Mouse (Mus musculus) ovary, adult 10 weeks (tissue): ENCODE results near the gene Gnb3. TPM values are rescaled to one million over a fixed set of nuclear protein-coding genes. Genes with fewer than 3 reads are reported as not detected.

ENCODE experiments used
- polyA plus RNA-seq: library from polyadenylated mRNA; stranded (reverse); fragments of 350-450 nt; fragmentation: Illumina TruSeq; extraction: RNeasy Lipid Tissue Mini Kit (QIAGEN cat#74804); gene quantifications from one replicate; pipeline ENCODE4 v1.2.3, GENCODE M21; 2014

Gnb3 gene
- polyA plus RNA-seq, result not detected

GRCm38 (mm10) chr6:124840241-124841167, at the start of gene Gnb3:
Gene Gnb3 (minus strand): TSS chr6:124840275.

GRCm38 (mm10) chr6:124887986-124888385, 47.9 kb upstream of the Gnb3 start, which contains the start of gene Cd4:
Gene Cd4 (minus strand): TSS chr6:124888221.

GRCm38 (mm10) chr6:124863658-124864298, 23.7 kb upstream of the Gnb3 start, which contains the start of gene Gpr162:
Gene Gpr162 (minus strand): TSS chr6:124863983.

DNA sequence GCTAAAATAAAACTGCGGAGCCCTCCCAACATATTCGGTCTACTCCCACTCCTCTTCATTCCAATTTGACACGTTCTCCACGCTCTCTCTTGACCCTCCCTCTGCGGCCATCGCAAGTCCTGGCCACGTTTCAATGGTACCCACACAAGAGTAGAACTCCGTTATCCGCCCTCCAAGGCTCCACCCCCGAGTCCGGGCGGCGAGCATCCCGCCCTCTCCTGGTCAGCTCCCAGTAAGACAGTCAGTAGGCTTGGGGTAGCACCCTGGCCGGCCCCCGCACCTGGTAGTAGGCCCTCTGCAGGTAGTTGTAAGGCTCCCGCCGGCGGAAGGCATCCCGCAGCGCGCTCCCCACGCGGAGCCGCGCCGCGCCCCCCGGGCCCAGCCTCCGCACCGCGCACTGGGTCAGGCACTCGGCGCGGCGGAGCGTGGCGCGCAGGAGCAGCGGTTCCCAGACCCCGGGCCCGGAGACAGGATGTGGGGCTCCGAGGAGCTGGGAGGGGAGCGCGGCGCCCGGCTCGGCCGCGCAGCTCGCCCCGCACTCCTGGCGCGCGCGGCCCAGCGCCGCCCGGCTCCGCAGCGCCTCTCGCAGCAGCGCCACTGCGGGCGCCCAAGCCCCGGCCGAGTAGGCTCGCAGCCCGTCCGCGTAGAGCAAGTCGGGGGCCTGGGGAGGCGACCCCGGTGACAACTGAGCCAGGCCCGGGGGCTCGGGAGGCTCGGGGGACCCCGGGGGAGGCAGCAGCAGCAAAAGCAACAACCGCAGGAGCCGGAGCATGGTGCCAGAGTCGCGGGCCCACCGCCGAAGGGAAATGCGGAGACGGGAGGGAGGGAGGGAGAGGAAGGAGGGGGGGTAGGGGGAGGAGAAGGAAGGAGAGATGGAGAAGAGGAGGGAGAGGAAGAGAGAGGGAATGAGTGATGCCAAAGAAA, 17.1 kb upstream of the Gnb3 start, which contains the start of gene P3h3:
Gene P3h3, minus strand, starts transcription at position 837 of the 924 bp plus-strand sequence.

DNA sequence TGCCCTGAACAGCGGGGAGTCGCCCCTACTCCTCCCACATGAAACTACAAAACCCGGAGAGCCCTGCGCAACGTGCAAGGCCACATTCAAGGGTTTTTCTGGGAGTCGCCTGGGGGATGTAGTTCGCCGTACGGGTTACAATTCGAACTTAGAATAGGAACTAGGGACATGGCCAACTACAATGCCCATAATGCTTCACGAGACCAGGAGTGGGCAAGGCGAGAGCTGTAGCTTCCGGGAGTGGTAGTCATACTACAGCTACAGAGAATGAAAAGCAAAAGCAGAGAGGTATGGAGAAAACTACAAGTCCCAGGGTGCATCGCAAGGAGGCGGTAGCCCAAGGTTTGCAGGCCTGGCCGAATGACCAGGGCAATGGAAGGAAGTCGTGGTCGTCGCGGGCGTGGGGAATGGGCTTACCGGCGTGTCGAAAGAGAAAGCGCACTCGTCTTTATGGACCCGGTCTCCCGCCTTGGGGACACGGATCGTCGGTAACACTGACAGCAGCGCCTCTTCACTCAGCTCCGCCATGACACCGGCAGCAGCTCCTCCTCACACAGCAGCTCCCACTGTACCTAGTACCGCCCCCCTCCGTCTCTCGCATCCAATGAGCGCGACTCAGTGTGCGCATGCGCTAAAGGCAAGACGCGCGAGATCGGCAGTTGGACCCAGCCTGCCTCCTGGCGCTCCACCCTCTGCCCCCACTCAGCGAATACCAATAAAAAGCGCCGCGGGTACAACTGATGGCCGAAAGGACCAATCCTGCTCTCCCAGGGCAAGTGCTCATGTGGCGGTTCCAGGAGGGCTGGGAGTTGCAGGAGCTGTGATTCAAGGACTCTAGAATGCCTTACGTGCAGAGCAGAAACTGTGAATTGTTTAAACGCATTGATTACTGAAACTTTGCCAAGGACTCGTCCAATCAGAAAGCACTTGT, 10.9 kb downstream of the Gnb3 start, which contains the start of the genes Usp5 and Cdca3:
Gene Usp5, minus strand, starts transcription at position 617 of the 931 bp plus-strand sequence.
Gene Cdca3, plus strand, starts transcription at position 680 of the 931 bp plus-strand sequence.

DNA sequence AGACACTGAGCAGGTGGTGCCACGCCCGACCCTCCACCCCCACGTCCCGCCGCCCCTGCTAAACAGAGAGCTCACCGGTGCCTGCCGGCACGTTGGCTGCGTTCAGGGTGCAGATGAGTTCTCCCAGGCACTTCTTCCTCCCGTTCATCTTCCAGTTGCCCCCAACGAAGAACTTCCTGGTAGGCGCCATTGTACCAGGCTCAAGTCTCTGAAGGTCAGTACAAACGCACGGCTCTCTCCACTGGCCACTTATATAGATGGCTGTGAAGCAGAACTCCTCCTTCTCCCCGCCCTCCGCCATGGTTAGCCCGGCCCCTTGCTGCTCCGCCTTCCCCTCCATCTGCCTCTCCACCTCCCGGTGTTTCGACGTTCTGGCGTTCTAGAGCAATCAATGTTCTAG, 26.1 kb downstream of the Gnb3 start, which contains the start of gene Tpi1:
Gene Tpi1, minus strand, starts transcription at position 364 of the 400 bp plus-strand sequence.

GRCm38 (mm10) chr6:124808358-124809012, 31.6 kb downstream of the Gnb3 start, which contains the start of gene Spsb2:
Gene Spsb2 (plus strand): TSS chr6:124808661.

Other genes starting within 250 kb of the Gnb3 start
- 0.40 TPM for gene C1s2, start 204.2 kb downstream of the Gnb3 start, polyA plus RNA-seq
- 40.5 TPM for gene Lpcat3, start 177.2 kb downstream of the Gnb3 start, polyA plus RNA-seq
- 13.2 TPM for gene Emg1, start 128.1 kb downstream of the Gnb3 start, polyA plus RNA-seq
- gene Phb2, start 127.9 kb downstream of the Gnb3 start, polyA plus RNA-seq, result 26.3 TPM
- 4.1 TPM for gene Ptpn6, start 101.6 kb downstream of the Gnb3 start, polyA plus RNA-seq
- gene Grcc10, start 98.9 kb downstream of the Gnb3 start, polyA plus RNA-seq, result 2.1 TPM
- gene Gm45234, start 84.3 kb downstream of the Gnb3 start, polyA plus RNA-seq, result not detected
- 0.66 TPM for gene Atn1, start 83.8 kb downstream of the Gnb3 start, polyA plus RNA-seq
- gene Eno2, start 70.6 kb downstream of the Gnb3 start, polyA plus RNA-seq, result 0.48 TPM
- gene Lrrc23, start 60.5 kb downstream of the Gnb3 start, polyA plus RNA-seq, result 3.8 TPM
- gene Spsb2, start 31.6 kb downstream of the Gnb3 start, polyA plus RNA-seq, result not detected
- 12.8 TPM for gene Tpi1, start 26.0 kb downstream of the Gnb3 start, polyA plus RNA-seq
- gene Usp5, start 10.8 kb downstream of the Gnb3 start, polyA plus RNA-seq, result 23.2 TPM
- gene Cdca3, start 10.7 kb downstream of the Gnb3 start, polyA plus RNA-seq, result 4.3 TPM
- gene P3h3, start 17.5 kb upstream of the Gnb3 start, polyA plus RNA-seq, result 1.7 TPM
- not detected for gene Gpr162, start 23.7 kb upstream of the Gnb3 start, polyA plus RNA-seq
- gene Cd4, start 47.9 kb upstream of the Gnb3 start, polyA plus RNA-seq, result 1.4 TPM
- 0.23 TPM for gene Lag3, start 71.4 kb upstream of the Gnb3 start, polyA plus RNA-seq
- gene Ptms, start 79.8 kb upstream of the Gnb3 start, polyA plus RNA-seq, result 293 TPM
- 8.4 TPM for gene Mlf2, start 91.1 kb upstream of the Gnb3 start, polyA plus RNA-seq
- gene Cops7a, start 125.3 kb upstream of the Gnb3 start, polyA plus RNA-seq, result 18.8 TPM
- gene Pianp, start 156.4 kb upstream of the Gnb3 start, polyA plus RNA-seq, result 0.23 TPM
- 13.0 TPM for gene Zfp384, start 168.9 kb upstream of the Gnb3 start, polyA plus RNA-seq
- 13.0 TPM for gene Ing4, start 199.5 kb upstream of the Gnb3 start, polyA plus RNA-seq
- not detected for gene Acrbp, start 209.4 kb upstream of the Gnb3 start, polyA plus RNA-seq
- gene Lpar5, start 227.6 kb upstream of the Gnb3 start, polyA plus RNA-seq, result not detected